Mouse (Mus musculus): ENCODE results near the gene Mmp17. TPM values are rescaled to one million over a fixed set of nuclear protein-coding genes. Genes with fewer than 3 reads are reported as not detected.

Mmp17 gene
- polyA plus RNA-seq, 1 experiment from 2014 or later, result 2.0 TPM

DNA sequence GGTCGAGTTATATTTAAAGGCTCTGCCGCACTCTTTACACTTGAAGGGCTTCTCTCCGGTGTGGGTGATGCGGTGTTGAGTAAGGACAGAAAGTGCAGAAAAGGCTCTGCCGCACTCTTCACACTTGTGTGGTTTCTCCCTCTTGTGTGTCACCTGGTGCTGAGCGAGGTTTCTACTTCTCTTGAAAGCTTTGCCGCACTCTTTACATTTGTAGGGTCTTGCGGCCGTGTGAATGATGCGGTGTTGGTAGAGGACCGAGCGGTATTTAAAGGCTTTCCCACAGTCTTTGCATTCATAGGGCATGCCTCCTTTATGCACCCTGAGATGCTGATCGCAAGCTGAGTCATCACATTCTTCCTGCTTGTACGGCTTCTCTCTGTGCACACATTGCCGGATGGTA, 74.0 kb downstream of the Mmp17 start:
- H3K27ac ChIP-seq, result no peak overlapping the region
- no peaks in the 10 kb centered on the region for H3K27me3 ChIP-seq
- no peaks in the 10 kb centered on the region for H3K4me1 ChIP-seq
- no peak for ATAC-seq (ENCODE audit: borderline replicate concordance, extremely low read depth, low FRiP score, low TSS enrichment)
- peaks cover 45% of the 10 kb centered on the region for H3K36me3 ChIP-seq
- H3K4me3 ChIP-seq, result no peak overlapping the region
- 92% methylated on average over 15 of the region's 15 CpGs for WGBS
- H3K4me2 ChIP-seq, result no peak overlapping the region
- no peak overlapping the region for H3K9ac ChIP-seq
- no peaks in the 10 kb centered on the region for H3K9me3 ChIP-seq

Other genes starting within 250 kb of the Mmp17 start
- gene Sfswap, start 82.9 kb upstream of the Mmp17 start, polyA plus RNA-seq (2015; fragmentation: Nextera tagmentation; extraction: Ambion mirVana), result 38.4 and 42.8 TPM in 2 replicates
- 4.1 and 4.7 TPM in 2 replicates for gene Zfp11, start 85.9 kb downstream of the Mmp17 start, polyA plus RNA-seq (2015; fragmentation: Nextera tagmentation; extraction: Ambion mirVana)
- gene Sept14, start 124.3 kb downstream of the Mmp17 start, polyA plus RNA-seq (2015; fragmentation: Nextera tagmentation; extraction: Ambion mirVana), result not detected in 2 replicates
- 183 and 186 TPM in 2 replicates for gene Mrps17, start 131.3 kb downstream of the Mmp17 start, polyA plus RNA-seq (2015; fragmentation: Nextera tagmentation; extraction: Ambion mirVana)
- gene Nipsnap2, start 140.9 kb downstream of the Mmp17 start, polyA plus RNA-seq (2015; fragmentation: Nextera tagmentation; extraction: Ambion mirVana), result 91.9 and 95.3 TPM in 2 replicates
- 30.4 and 31.9 TPM in 2 replicates for gene Psph, start 203.3 kb downstream of the Mmp17 start, polyA plus RNA-seq (2015; fragmentation: Nextera tagmentation; extraction: Ambion mirVana)

Data from lung, embryonic 15.5 days (tissue).